Mouse (Mus musculus) erythroblast, adult 5-6 weeks (primary cell): Measurements from ENCODE around the gene Dnah1. TPM values are rescaled to one million over a fixed set of nuclear protein-coding genes. Genes with fewer than 3 reads are reported as not detected.
A peak's percentile ranks its signal among the peaks of the same experiment; 100 is the strongest.

ENCODE experiments used
- ATAC-seq: replicated peaks from 2 replicates; pipeline ENCODE4 v1.8.0; 2016; ENCODE audit warnings: moderate number of reproducible peaks, mild to moderate bottlenecking, moderate TSS enrichment, inconsistent platforms; ENCODE audit not compliant: poor library complexity, low FRiP score, severe bottlenecking
- total RNA-seq, 2 experiments: library from RNA; stranded (forward) in 1 of 2; stranded (reverse) in 1 of 2; fragments of 150-400 nt in 1 of 2; fragments of 200-764, 138-1000 nt in 1 of 2; gene quantifications; 2 replicates each; pipeline versions ENCODE4 v1.2.3 to v1.2.4; 2015 to 2017; ENCODE audit warnings: low replicate concordance in 2 of 2

Gene Dnah1
- total RNA-seq, 2 experiments from 2014 or later = under 0.01 TPM; not detected in 1

GRCm38 (mm10) chr14:31244777-31245176 lies 78.9 kb downstream of the Dnah1 start:
- ATAC-seq = no peak

GRCm38 (mm10) chr14:31240528-31240927 lies 83.2 kb downstream of the Dnah1 start:
- ATAC-seq = no peak

DNA sequence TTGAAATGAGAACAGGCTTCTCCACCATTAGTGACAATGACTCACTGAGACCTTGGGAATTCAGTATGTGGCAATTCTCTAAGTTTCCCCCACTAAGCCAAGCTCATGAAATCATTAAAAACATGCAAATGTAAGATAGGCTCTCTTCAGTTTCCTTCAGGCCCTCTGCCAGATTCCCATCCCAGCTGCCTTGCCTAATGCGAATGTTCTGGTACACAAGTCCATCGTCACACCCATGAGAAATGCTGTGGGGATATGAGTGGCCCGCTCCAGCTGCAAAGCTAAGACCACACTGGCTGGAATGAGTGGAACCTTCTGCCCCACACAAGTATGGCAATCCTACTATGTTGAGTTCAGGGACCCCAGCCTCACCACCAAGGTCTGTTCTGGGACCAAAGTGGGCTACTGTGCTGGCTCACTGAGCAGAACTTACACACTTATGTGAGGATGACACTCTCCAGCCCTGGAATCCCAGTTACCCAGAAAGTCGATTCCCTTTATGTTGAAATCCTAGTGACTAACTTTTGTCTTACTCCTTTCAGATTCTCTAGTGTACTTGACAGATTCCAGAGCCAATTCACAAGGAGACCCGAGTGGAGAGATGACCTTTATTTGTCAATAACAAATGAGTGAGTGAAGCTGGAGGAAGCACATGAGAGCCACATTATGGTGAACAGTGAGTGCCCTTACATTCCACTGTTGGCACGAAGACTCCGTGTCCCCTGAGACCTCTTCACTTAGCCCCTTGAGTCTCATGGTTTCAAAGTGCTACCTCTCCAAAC lies 86.4 kb downstream of the Dnah1 start:
- no peak for ATAC-seq

DNA sequence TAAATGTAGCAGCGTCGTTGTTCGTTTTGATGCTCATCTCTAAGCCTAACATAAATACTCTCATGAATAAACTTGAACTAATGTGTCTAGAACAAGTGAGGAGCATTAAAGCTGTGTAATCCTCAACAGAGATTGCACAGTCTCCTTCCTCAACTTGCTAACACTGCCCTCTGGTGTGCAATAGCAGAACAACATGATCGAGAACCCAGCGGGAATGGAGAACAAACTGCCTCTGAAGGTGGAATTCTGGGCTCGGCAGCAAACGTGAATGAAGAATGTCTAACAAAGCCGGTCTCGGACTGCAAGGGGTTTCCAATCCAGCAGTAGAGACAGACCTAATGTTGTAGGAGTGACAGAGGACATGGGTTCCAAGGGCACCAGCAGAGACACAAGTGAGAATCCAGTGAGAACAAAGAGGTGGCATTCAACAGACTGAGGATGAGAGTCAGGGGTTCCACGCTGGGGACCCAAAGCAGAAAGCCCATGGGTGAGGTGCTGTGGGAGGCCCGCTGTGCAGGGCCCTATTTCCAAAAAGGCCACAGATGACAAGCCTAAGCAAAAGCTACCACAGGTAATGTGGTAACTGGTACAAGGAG lies 89.6 kb downstream of the Dnah1 start:
- peak; percentile 82 for ATAC-seq

DNA sequence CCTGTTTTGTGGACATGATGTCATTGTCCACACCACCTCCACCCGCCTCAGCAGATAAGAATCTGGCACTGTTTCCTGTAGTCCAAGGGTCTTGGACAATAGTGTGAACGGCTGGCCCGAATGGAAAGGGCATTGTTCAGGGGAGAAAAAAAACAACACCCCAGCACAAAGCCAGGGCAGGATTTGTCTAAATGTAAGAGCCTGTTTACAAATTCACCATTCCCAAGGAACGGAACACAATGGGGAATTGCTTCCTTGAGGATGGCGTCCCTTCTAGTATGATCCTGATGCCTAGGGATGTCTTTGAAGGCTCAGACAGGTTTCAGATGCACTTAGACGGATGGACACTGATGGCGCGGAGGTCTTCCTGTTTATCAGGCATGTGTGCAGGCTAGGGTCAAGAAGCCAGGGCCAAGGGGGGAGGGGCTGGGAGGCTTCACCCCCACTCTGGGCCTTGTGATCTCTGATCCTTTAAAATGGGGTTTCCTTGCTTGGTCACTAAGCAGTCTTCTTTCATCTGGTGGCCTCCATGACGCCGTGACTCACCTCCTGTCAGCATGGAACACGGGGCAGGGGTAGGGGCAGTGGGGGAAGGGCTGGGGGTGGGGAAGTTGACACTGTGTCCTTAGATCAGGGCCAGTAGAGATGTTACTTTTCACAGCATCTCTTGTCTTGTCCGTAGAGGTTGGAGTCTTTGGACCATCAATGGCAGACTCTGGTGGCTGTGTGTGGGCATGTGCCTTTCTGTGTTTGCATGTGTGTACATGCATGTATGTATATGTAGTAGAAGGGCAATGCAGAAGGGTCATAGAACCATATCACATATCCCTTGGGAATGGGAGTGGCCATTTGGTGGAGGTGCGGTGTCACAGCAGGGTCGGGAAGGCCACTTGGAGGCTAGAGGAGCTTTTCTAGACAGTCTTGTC lies 90.4 kb downstream of the Dnah1 start:
- ATAC-seq = no peak

DNA sequence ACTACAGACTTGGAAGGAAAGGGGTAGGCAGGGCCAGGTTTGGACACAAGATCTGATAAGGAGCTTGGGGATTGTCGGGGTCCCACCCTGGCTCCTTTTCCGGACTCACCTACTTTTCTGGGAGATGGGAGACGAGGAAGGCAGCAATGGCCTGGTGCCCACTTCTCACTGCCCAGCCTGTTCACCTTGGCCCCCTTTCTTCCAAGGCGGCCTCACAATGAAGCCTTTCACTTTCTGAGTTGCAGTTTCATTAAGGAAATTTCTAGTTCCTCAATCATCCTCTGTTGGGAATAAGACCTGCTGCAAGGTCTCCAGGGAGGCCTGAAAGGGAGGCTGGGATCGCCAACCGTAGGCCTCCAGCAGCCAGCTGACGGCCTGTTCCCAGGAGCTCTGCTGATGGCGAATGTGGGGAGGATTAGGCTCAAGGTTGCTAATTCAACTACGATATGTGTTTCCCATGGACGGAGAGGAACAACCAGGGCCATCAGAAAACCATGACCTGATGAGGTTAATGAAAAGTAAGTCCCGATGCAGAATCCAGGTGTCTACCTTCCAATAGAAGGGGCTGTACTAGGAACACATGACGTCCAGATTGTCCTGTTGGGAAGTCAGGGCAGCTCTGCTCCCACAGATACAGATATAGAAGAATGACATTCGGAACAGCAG lies 91.2 kb downstream of the Dnah1 start:
- no peak for ATAC-seq

GRCm38 (mm10) chr14:31230442-31230841 lies 93.3 kb downstream of the Dnah1 start:
- ATAC-seq = no peak

GRCm38 (mm10) chr14:31228234-31228633 lies 95.5 kb downstream of the Dnah1 start:
- no peak for ATAC-seq

DNA sequence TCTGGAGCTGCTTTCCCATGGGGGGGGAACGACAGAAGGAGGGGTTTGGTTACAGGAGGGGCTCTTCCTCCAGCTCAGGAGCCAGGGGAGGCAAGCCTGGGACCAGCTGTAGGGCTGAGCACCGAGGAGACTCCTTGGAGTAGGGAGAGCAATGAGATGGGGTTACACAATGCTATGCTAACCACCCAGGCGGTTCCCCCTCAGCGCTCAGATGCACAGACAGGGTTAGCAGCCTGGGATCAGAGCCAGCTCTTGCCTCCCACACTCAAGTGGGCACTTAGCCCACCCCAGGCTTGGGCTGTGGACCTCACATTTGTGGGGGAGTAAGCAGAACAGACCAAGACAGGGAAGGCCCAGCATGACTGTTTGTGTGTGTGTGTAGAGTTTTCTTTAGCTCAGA lies 96.7 kb downstream of the Dnah1 start:
- no peak for ATAC-seq

GRCm38 (mm10) chr14:31217666-31218065 lies 106.0 kb downstream of the Dnah1 start, which contains the start of gene Sema3g:
Gene Sema3g (plus strand): TSS chr14:31217860.
- no peak for ATAC-seq

DNA sequence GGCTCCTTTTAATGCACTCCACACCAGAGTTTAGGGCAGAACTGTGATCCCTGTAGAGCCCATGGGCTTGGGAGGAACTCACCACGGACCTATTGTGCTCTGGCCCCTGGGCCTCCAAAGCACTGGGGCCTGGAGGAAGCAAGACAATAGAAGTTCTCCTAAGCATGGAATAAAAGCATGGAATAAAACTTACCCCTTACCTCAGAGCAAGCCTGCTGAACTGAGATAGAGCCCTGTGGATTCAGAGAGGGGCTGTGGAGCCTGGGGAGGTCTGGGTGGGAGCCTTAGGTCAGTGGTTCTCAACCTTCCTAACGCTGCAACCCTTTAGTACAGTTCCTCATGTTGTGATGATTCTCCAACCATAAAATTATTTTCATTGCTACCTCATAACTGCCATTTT lies 106.8 kb downstream of the Dnah1 start, which contains the start of gene Nisch:
Gene Nisch (minus strand): TSS at position 101 of the 400 bp plus-strand sequence.
- no peak for ATAC-seq

DNA sequence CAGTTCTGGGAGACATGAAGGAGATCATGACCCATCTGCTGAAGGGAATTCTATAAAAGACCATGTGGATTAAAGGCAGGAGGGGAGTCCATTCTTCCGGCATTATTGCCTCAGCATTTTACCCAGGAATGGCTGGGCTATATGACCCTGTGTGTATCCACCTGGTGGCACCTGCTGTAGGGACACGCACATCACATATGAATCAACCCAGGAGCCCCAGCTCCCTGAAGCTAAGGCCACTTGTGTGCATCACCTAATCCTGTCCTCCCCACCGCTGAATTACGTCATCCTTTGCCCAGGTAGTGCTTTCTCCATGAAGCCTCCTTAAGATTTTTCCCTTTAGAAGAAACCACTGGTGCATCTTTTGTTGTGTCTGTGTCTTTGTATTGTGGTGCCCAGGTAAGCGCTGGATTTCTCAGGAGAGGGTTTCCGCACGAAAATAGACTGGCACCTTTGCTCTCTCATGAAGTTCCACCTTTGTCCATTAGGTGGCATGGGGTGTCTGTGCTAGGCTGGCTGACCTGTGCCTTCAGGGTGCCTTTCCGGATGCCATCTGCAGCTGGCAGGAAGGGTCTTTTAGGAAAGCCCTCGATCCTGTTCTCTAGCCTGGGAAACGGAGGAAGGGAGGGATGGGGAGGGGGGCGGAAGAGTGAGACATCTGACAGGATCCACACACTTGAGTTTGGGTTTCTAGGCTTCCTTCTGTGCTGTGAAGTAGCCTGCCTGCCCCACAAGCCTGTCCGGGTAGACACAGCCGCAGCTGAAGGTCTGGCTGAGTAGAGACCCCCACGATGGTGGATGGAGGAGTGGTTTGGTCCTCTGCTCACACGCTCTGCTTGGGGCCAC lies 108.3 kb downstream of the Dnah1 start:
- peak; percentile 81 for ATAC-seq

GRCm38 (mm10) chr14:31214684-31215083 lies 109.0 kb downstream of the Dnah1 start:
- no peak for ATAC-seq

DNA sequence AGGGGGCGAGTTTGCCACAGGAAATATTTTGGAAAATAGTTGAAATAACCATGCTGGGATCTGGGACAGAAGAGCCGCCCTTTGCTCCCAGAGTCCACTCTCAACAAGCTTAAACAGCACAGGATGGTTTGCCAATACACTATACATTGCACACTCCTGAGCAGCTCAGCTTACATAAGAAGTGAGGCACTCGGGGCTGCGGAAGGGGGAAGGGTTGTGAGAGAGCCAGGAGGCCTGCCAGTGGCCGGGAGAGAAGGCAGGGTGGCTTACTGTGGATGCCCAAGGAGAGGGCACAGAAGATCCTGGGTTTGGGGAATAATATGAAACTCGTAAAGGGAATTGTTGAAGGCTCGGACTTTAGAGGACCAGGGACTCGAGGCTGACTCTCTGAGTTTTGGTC lies 109.8 kb downstream of the Dnah1 start:
- ATAC-seq = no peak

GRCm38 (mm10) chr14:31212499-31212898 lies 111.2 kb downstream of the Dnah1 start:
- ATAC-seq = no peak

DNA sequence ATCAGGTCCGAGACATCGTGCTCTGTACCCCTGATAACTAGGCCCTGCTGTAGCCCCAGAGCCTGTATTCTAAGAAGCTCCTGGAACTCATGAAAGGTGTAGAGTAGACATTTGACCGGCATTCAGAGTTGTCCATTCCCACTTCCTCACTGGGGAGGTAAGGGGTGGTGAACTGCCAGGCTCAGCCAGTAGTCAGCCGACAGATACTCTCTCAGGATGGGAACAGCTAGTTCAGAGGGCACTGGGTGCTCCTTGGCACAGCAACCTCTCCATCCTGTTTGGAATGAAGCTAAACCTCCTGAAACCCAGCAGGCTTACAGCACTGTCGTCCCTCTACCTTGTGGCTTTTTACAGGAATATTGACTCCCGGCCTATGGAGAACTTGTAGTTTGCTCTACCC lies 111.8 kb downstream of the Dnah1 start:
- no peak for ATAC-seq
